Mouse (Mus musculus) liver, embryonic 14.5 days (tissue): ENCODE data around the gene Csnk2a1. TPM values are rescaled to one million over a fixed set of nuclear protein-coding genes. Genes with fewer than 3 reads are reported as not detected.
A peak's percentile ranks its signal among the peaks of the same experiment; 100 is the strongest.

Experiments used
- ATAC-seq: fragments of 200-750 bp; cut with Nextera tagmentation; 2 replicates; pipeline ENCODE4 v1.8.0; 2017; ENCODE audit warnings: moderate number of reproducible peaks, mild to moderate bottlenecking, moderate library complexity; ENCODE audit not compliant: insufficient read depth
- DNase-seq, 3 experiments: peaks; one replicate each; pipeline ENCODE4 v3.0.0-alpha.2; 2012 to 2013; ENCODE audit warnings: low read depth in 3 of 3, low spot score in 3 of 3
- H3K27ac ChIP-seq: fragments of 300-500 bp; sonication (generic); 2 replicates; pipeline ENCODE4 v1.5.1; 2014; ENCODE audit warnings: moderate library complexity, mild to moderate bottlenecking, control low read depth, inconsistent platforms
- H3K27me3 ChIP-seq: fragments of 300-500 bp; sonication (generic); 2 replicates; pipeline ENCODE4 v1.6.1; 2014; ENCODE audit warnings: mild to moderate bottlenecking, low read length, moderate library complexity; ENCODE audit not compliant: control insufficient read depth, insufficient read depth
- H3K36me3 ChIP-seq: fragments of 300-500 bp; sonication (generic); replicated peaks from 2 replicates; pipeline ENCODE4 v1.6.1; 2014; ENCODE audit warnings: low read depth; ENCODE audit not compliant: control insufficient read depth, insufficient read depth
- H3K4me1 ChIP-seq, 2 experiments: fragments of 200-500 bp in 1 of 2; fragments of 300-500 bp in 1 of 2; sonication (generic) in 1 of 2; replicated peaks; 2 replicates each; pipeline ENCODE4 v1.6.1; 2012 to 2014; ENCODE audit warnings: antibody characterized with exemption in 1 of 2, inconsistent platforms in 1 of 2, low read length in 1 of 2; ENCODE audit not compliant: control insufficient read depth in 2 of 2, insufficient read depth in 2 of 2
- H3K4me2 ChIP-seq: fragments of 300-500 bp; sonication (generic); 2 replicates; pipeline ENCODE4 v1.6.1; 2014; ENCODE audit warnings: low read depth, mild to moderate bottlenecking, control low read depth, moderate library complexity
- H3K4me3 ChIP-seq, 2 experiments: fragments of 200-500 bp in 1 of 2; fragments of 300-500 bp in 1 of 2; sonication (generic) in 1 of 2; 2 replicates each; pipeline ENCODE4 v1.5.1; 2012 to 2014; ENCODE audit warnings: low read depth in 2 of 2, low read length in 2 of 2, mild to moderate bottlenecking in 2 of 2, control low read depth in 1 of 2, inconsistent platforms in 1 of 2, moderate library complexity in 1 of 2; ENCODE audit not compliant: insufficient read depth in 1 of 2
- H3K9ac ChIP-seq: fragments of 300-500 bp; sonication (generic); replicated peaks from 2 replicates; pipeline ENCODE4 v1.6.1; 2014; ENCODE audit warnings: mild to moderate bottlenecking, control low read depth, moderate library complexity
- H3K9me3 ChIP-seq: fragments of 300-500 bp; sonication (generic); 2 replicates; pipeline ENCODE4 v1.6.1; 2016; ENCODE audit warnings: low read length, mixed read lengths; ENCODE audit not compliant: control insufficient read depth
- CTCF ChIP-seq: IDR thresholded peaks from 2 replicates; pipeline ENCODE4 v1.5.1; 2016; ENCODE audit warnings: antibody characterized with exemption, low read depth, control low read depth
- EP300 ChIP-seq: IDR thresholded peaks from 2 replicates; pipeline ENCODE4 v1.6.1; 2016; ENCODE audit warnings: antibody characterized with exemption, low read depth
- WGBS: fragments of 180-500 bp; shearing (Covaris S2); extraction: QIAGEN DNeasy Blood & Tissue Kit; methylation state at CpG from one replicate; pipeline ENCODE4 v1.1.7; 2014; ENCODE audit not compliant: insufficient replicate concordance; 5-methylcytosine and 5-hydroxymethylcytosine counted together
- polyA plus RNA-seq, 2 experiments: library from polyadenylated mRNA; depleted of rRNA in 1 of 2; stranded (reverse) in 1 of 2; unstranded in 1 of 2; fragments of >200 nt; fragmentation: Nextera tagmentation in 1 of 2; extraction: Ambion mirVana in 1 of 2; gene quantifications; 2 replicates each; pipeline versions ENCODE4 v1.2.1 to v1.2.3; 2012 to 2014

Csnk2a1 gene
- polyA plus RNA-seq, 2 experiments, result 22.7 to 43.2 TPM

GRCm38 (mm10) chr2:152292475-152292874, 65.8 kb downstream of the Csnk2a1 start:
- TF ChIP-seq EP300 (no peak), CTCF (no peak)
- no peak overlapping the region for H3K4me3 ChIP-seq
- 79% methylated on average over 2 of the region's 2 CpGs for WGBS
- no peak overlapping the region for H3K4me2 ChIP-seq
- H3K9me3 ChIP-seq, result no peaks in the 10 kb centered on the region
- no peak overlapping the region for H3K27ac ChIP-seq
- H3K9ac ChIP-seq, result no peak overlapping the region
- no peaks in the 10 kb centered on the region for H3K36me3 ChIP-seq
- no peak for DNase-seq
- no peak for ATAC-seq
- peaks cover 4 to 15% of the 10 kb centered on the region in 2 experiments for H3K4me1 ChIP-seq
- no peaks in the 10 kb centered on the region for H3K27me3 ChIP-seq

GRCm38 (mm10) chr2:152293179-152293726, 66.6 kb downstream of the Csnk2a1 start:
- Histone ChIP-seq H3K36me3 (no peaks in the 10 kb centered on the region), H3K9ac (peak overlapping the region; percentile 74), H3K27ac (peak overlapping the region; percentile 12), H3K4me1 (peaks cover 4 to 17% of the 10 kb centered on the region in 2 experiments), H3K27me3 (no peaks in the 10 kb centered on the region), H3K4me2 (peak overlapping the region; percentile 80), H3K4me3 (peak overlapping the region; percentile 73 to 74), H3K9me3 (no peaks in the 10 kb centered on the region)
- whole genome bisulfite sequencing, result 2% methylated on average over 15 of the region's 15 CpGs
- TF ChIP-seq CTCF (no peak), EP300 (no peak)
- DNase-seq (no peak), ATAC-seq (peak; percentile 55)

GRCm38 (mm10) chr2:152293727-152294475, 67.3 kb downstream of the Csnk2a1 start, which contains the start of gene Tbc1d20:
Gene Tbc1d20 (plus strand): TSS chr2:152293828.
- peak within 1 kb of the TSS; percentile 78 for H3K9ac ChIP-seq
- H3K4me1 ChIP-seq, result peaks cover 4 to 17% of the 10 kb centered on the region in 2 experiments
- H3K9me3 ChIP-seq, result no peaks in the 10 kb centered on the region
- under 1% methylated on average over 46 of the region's 70 CpGs for WGBS
- no peaks in the 10 kb centered on the region for H3K27me3 ChIP-seq
- H3K36me3 ChIP-seq, result no peaks in the 10 kb centered on the region
- DNase-seq, result peak; percentile 81 to 84 (median 81)
- TF ChIP-seq EP300 (no peak), CTCF (no peak)
- peak; percentile 98 for ATAC-seq
- H3K4me2 ChIP-seq, result peak within 1 kb of the TSS; percentile 80
- peak within 1 kb of the TSS; percentile 74 to 84 for H3K4me3 ChIP-seq
- peak within 1 kb of the TSS; percentile 12 for H3K27ac ChIP-seq

GRCm38 (mm10) chr2:152294541-152294940, 67.9 kb downstream of the Csnk2a1 start:
- no peak overlapping the region for H3K27ac ChIP-seq

GRCm38 (mm10) chr2:152302862-152303261, 76.2 kb downstream of the Csnk2a1 start:
- Histone ChIP-seq H3K4me2 (no peak overlapping the region), H3K27ac (no peak overlapping the region), H3K36me3 (peaks cover 18% of the 10 kb centered on the region), H3K4me1 (no peaks in the 10 kb centered on the region; a peak in 1 of 4 replicates), H3K9me3 (no peaks in the 10 kb centered on the region), H3K4me3 (no peak overlapping the region), H3K9ac (no peak overlapping the region), H3K27me3 (no peaks in the 10 kb centered on the region)
- ATAC-seq, result no peak
- DNase-seq, result no peak
- 80% methylated on average over 2 of the region's 2 CpGs for WGBS
- TF ChIP-seq EP300 (no peak), CTCF (no peak)

More at GRCm38 (mm10) chr2:152294541-152294940, 67.9 kb downstream of the Csnk2a1 start:
- Histone ChIP-seq H3K9me3 (no peaks in the 10 kb centered on the region), H3K9ac (peak overlapping the region; percentile 78), H3K27me3 (no peaks in the 10 kb centered on the region), H3K4me2 (peak overlapping the region; percentile 80), H3K4me1 (peaks cover 4 to 17% of the 10 kb centered on the region in 2 experiments), H3K36me3 (no peaks in the 10 kb centered on the region), H3K4me3 (peak overlapping the region; percentile 74 to 84)
- peak in 1 of 3 experiments; percentile 9 for DNase-seq
- ATAC-seq, result no peak
- no peak for TF ChIP-seq CTCF
- no peak for TF ChIP-seq EP300
- WGBS, result 34% methylated on average over 5 of the region's 5 CpGs
